Mouse (Mus musculus) brain, embryonic 14.5 days (tissue): ENCODE results near the gene Lrrc4.

Experiments
- CTCF ChIP-seq: fragments of 200-500 bp; IDR thresholded peaks from 2 replicates; pipeline ENCODE4 v1.5.1; 2012; ENCODE audit warnings: inconsistent platforms, mild to moderate bottlenecking, moderate library complexity, borderline replicate concordance; ENCODE audit not compliant: insufficient read depth, insufficient read length; ENCODE audit errors: extremely low read depth
- POLR2A ChIP-seq: fragments of 200-500 bp; IDR thresholded peaks from 2 replicates; pipeline ENCODE4 v1.6.1; 2012; ENCODE audit warnings: mild to moderate bottlenecking, inconsistent platforms, borderline replicate concordance; ENCODE audit not compliant: poor library complexity, insufficient read depth, insufficient read length, severe bottlenecking; ENCODE audit errors: extremely low read depth

- TF ChIP-seq POLR2A (no peak), CTCF (no peak)
Measured at GRCm38 (mm10) chr6:28877945-28878666, 46.6 kb upstream of the Lrrc4 start.
